Mouse (Mus musculus) heart, adult 2 months (tissue): ENCODE data around the gene Cldn7. TPM values are rescaled to one million over a fixed set of nuclear protein-coding genes. Genes with fewer than 3 reads are reported as not detected.

Experiments
- DNase-seq, 2 experiments: peaks; one replicate each; pipeline ENCODE4 v3.0.0; 2021
- H3K27ac ChIP-seq: fragments of 200-600 bp; 2 replicates; pipeline ENCODE4 v1.8.1; 2022
- H3K27me3 ChIP-seq: fragments of 200-500 bp; 2 replicates; pipeline ENCODE4 v1.6.1; 2012; ENCODE audit warnings: mild to moderate bottlenecking, low read length, inconsistent platforms, mixed read lengths; ENCODE audit not compliant: control insufficient read depth, insufficient read depth
- H3K36me3 ChIP-seq: fragments of 200-500 bp; 2 replicates; pipeline ENCODE4 v1.6.1; 2012; ENCODE audit warnings: low read length, inconsistent platforms; ENCODE audit not compliant: control insufficient read depth, insufficient read depth
- H3K4me1 ChIP-seq: fragments of 200-500 bp; 2 replicates; pipeline ENCODE4 v1.6.1; 2011; ENCODE audit warnings: low read length; ENCODE audit not compliant: control insufficient read depth, insufficient read depth
- H3K4me3 ChIP-seq: fragments of 200-600 bp; 2 replicates; pipeline ENCODE4 v1.8.1; 2022
- H3K79me2 ChIP-seq: fragments of 200-500 bp; replicated peaks from 2 replicates; pipeline ENCODE4 v1.6.1; 2012; ENCODE audit warnings: mild to moderate bottlenecking, inconsistent platforms, low read length, moderate library complexity, mixed read lengths; ENCODE audit not compliant: control insufficient read depth, insufficient read depth
- H3K9ac ChIP-seq: fragments of 200-500 bp; 2 replicates; pipeline ENCODE4 v1.6.1; 2012; ENCODE audit warnings: low read depth, mild to moderate bottlenecking, control low read depth, inconsistent platforms, low read length, mixed read lengths
- CTCF ChIP-seq: fragments of 200-600 bp; IDR thresholded peaks from 2 replicates; pipeline ENCODE4 v1.8.1; 2022; ENCODE audit warnings: antibody characterized with exemption, mild to moderate bottlenecking, moderate library complexity
- EP300 ChIP-seq: fragments of 200-500 bp; IDR thresholded peaks from 2 replicates; pipeline ENCODE4 v1.6.1; 2011; ENCODE audit warnings: low read depth, low read length, control low read depth; ENCODE audit not compliant: insufficient read depth
- POLR2A ChIP-seq: fragments of 200-500 bp; IDR thresholded peaks from 2 replicates; pipeline ENCODE4 v1.6.1; 2011; ENCODE audit warnings: mild to moderate bottlenecking, low read depth, low read length, control low read depth; ENCODE audit not compliant: insufficient read depth
- WGBS: fragments of 180-500 bp; shearing (Covaris S2); methylation state at CpG from one replicate; pipeline ENCODE4 v1.1.7; 2018; 5-methylcytosine and 5-hydroxymethylcytosine counted together
- intact Hi-C: fragments of 180-260 bp; cut with DNase I; formaldehyde crosslinking; loops from one replicate; pipeline ENCODE4 v1.15.1; 2025
- polyA plus RNA-seq: library from polyadenylated mRNA; depleted of rRNA; stranded (reverse); fragments of >200 nt; gene quantifications from 2 replicates; pipeline ENCODE4 v1.2.3, GENCODE M21; 2012
- total RNA-seq, 2 experiments: library from RNA; stranded (reverse); gene quantifications; 2 replicates each; pipeline ENCODE4 v1.2.3; 2021

Cldn7 gene
- total and polyA plus RNA-seq, 3 experiments, result 3.5 TPM; not detected in 2

DNA sequence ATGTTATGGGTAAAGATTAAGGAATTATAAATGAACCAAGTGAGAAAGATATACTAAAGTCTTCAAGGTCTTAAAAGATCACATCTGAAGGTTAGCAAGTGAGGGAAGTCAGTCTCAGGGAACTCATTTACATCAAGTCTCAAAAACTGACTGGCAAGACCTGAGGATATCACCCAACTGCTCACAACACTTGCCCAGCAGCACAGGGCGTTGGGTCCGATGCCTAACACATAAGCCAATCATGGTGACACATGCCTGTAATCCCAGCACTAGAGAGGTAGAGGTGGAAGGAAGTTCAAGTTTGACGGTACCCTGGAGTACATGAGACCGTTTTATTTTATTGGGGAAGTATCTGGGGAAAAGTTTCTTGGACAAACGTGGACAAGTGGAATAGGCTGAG is 46.5 kb upstream of the Cldn7 start:
- Histone ChIP-seq H3K36me3 (peaks cover 14% of the 10 kb centered on the region; the same call in 1 of the 2 replicates), H3K9ac (no peak overlapping the region), H3K27ac (no peak overlapping the region), H3K4me3 (no peak overlapping the region), H3K27me3 (no peaks in the 10 kb centered on the region), H3K79me2 (peaks cover 3% of the 10 kb centered on the region; the same call in 1 of the 2 replicates), H3K4me1 (peaks cover 13% of the 10 kb centered on the region)
- DNase-seq, result no peak
- intact Hi-C loops, result no loop called here
- 64% methylated on average over 5 of the region's 5 CpGs for whole genome bisulfite sequencing
- TF ChIP-seq EP300, result no peak

DNA sequence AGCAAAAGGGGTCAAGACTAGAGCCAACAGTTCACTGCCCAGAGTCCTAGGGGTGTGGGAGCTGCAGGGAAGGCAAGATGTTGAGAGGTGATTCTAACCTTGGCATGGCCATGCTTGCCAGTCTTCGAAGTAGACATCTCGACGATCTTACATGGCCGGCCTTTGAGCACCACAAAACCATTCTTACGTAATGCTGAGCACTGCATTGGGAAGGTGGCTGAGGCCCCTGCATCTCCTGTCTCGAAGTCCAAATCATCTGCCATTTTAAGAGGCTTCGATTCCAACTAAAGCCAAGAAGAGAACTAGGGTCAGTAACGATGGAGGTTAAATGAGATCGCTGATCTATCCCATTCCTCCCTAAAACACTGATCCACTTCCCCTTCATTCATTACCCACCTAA is 45.5 kb upstream of the Cldn7 start:
- H3K27ac ChIP-seq, result peak overlapping the region; percentile 96

DNA sequence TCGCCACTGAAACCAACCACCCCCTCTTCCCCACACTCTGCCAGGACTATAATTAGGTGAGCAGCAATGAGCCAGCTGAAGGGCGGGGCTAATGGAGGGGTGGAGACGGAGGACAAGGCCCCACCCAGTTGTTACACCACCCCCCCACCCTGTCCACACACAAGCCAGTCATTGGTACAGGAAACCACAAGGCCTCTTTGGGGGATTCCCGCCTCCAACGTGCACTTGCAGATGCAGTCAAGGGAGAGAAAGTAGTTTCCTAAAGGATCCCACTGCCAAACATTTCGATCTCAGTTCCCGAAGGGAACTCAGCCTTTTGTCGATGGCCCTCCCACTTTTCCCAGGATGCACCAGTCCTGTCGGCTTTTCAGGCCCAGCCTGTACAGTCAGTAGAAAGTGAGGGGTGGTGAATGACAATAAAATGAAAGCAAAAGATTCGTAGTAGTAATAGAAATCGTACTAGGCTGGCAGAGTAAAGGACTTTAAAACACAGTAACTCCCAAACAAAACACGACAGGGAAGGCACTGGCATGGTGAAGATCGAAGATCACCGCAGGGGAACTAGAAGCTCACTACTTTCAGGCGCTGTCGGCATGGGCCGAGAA is 44.8 kb upstream of the Cldn7 start:
- Histone ChIP-seq H3K27ac (peak overlapping the region; percentile 96), H3K9ac (peak overlapping the region; percentile 98), H3K79me2 (no peaks in the 10 kb centered on the region), H3K4me1 (peaks cover 8% of the 10 kb centered on the region), H3K4me3 (peak overlapping the region; percentile 71), H3K27me3 (no peaks in the 10 kb centered on the region), H3K36me3 (peaks cover 14% of the 10 kb centered on the region; the same call in 1 of the 2 replicates)
- peak; percentile 85 to 88 for DNase-seq
- no peak for TF ChIP-seq CTCF
- TF ChIP-seq POLR2A, result peak; percentile 58
- TF ChIP-seq EP300, result peak; percentile 62; the same call in 1 of the 2 replicates
- under 1% methylated on average over 17 of the region's 17 CpGs for WGBS
- intact Hi-C loops, result loop anchor here (2.0 to 5.0 kb wide), 3 partner anchors 39 to 161 kb away; partner anchors contain the start of genes Gabarap, Kctd11 and Polr2a

More for the DNA sequence above, 45.5 kb upstream of the Cldn7 start:
- no peaks in the 10 kb centered on the region for H3K27me3 ChIP-seq
- H3K4me1 ChIP-seq, result peaks cover 11% of the 10 kb centered on the region
- H3K4me3 ChIP-seq, result peak overlapping the region; percentile 71; the same call in 1 of the 2 replicates
- H3K9ac ChIP-seq, result no peak overlapping the region
- WGBS, result 65% methylated on average over 9 of the region's 9 CpGs
- TF ChIP-seq CTCF (no peak), POLR2A (no peak), EP300 (no peak)
- intact Hi-C loops, result no loop called here
- DNase-seq, result no peak
- H3K36me3 ChIP-seq, result peaks cover 14% of the 10 kb centered on the region; the same call in 1 of the 2 replicates
- H3K79me2 ChIP-seq, result peaks cover 3% of the 10 kb centered on the region; the same call in 1 of the 2 replicates

DNA sequence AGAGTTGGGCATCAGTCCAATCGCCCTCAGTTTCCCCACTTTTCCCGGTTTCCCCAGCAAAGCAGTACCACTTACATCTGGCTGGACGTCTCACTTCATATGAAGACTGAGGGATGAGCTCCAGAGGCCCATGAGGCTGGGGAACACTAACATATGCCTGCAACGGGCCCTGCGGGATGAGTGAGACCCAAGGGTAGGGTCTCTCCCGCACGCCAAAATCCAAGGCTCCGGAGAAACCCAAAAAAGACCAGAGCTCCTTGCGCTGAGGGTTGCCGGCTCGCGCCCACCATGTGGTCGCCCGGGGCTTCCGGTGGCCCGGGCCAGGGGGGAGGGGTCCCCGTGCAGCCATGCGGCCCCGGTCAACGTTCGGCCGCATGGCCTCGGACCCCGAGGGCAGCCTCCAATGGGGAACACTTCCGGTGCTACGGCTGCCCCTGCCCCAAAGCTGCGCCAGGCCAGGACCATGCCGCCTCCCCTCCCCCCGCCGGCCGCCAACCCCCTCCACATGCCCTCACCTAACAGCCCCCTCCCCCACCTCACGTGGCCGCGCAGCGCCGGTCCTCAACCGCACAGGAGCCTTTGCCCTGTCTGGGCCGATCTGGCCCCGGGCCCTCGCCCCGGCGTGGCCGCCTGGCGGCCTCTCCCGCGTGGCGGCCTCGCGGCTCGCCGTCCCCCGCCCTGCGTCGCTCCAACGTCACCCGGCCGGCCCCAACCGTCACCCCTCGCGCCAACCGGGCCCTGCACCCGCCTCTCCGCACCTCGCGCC is 44.1 kb upstream of the Cldn7 start:
- peak overlapping the region; percentile 98 for H3K9ac ChIP-seq
- peaks cover 6% of the 10 kb centered on the region for H3K4me1 ChIP-seq
- H3K27me3 ChIP-seq, result no peaks in the 10 kb centered on the region
- 1% methylated on average over 63 of the region's 65 CpGs for WGBS
- peaks cover 12% of the 10 kb centered on the region; the same call in 1 of the 2 replicates for H3K36me3 ChIP-seq
- intact Hi-C loops, result loop anchor here (2.0 to 5.0 kb wide), 3 partner anchors 40 to 162 kb away; partner anchors contain the start of genes Gabarap, Kctd11 and Polr2a
- peak overlapping the region; percentile 96 for H3K27ac ChIP-seq
- no peak for TF ChIP-seq POLR2A
- no peak for TF ChIP-seq CTCF
- no peak for TF ChIP-seq EP300
- no peaks in the 10 kb centered on the region for H3K79me2 ChIP-seq
- peak overlapping the region; percentile 71 for H3K4me3 ChIP-seq
- DNase-seq, result peak; percentile 54 to 57

DNA sequence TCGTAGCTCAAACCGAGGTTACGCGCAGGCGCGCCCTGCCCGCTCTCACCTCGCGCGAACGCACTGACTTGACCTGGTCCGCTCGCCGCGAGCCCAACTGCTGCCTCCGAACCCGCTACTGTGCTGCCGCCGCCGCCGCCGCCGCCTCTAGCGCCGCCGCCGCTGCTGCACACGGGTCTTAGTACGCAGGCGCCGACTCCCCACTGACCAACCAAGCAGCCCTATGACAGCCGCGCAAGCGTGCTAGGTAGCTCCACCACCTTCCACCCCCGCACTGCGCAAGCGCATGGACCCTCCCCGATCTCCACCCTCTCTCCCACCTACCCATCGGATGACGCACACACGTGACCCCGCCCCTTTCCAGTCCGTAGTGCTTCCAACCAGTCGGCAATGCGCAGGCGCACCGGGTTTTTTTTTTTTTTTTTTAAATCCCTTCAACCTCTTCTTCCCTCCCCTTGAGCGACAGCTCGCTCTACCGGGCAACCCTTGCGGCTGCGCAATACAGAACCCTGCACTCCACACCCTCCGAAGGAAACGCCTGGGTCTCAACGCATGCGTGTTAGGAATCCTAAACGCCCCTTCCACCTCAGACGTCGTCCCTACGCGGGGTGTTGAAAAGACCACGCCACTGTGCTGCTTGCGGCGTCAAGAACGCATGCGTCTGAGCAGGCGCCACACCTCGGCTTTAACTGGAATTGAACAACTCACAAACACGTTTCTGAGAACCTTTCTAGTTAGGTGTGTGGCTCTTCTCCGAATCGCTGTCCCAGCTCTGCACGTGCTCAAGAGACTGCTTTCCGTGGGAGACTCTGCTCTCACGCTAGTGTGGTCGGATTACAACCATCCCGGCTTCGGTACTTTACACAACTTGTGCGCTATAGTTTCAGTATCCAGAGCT is 43.2 kb upstream of the Cldn7 start, which contains the start of gene Eif5a:
Gene Eif5a, minus strand, starts transcription at position 845 of the 898 bp plus-strand sequence.
- H3K9ac ChIP-seq, result peak within 1 kb of the TSS; percentile 98
- H3K36me3 ChIP-seq, result peaks cover 12% of the 10 kb centered on the region; the same call in 1 of the 2 replicates
- H3K79me2 ChIP-seq, result no peaks in the 10 kb centered on the region
- WGBS, result under 1% methylated on average over 78 of the region's 78 CpGs
- TF ChIP-seq EP300 (peak; percentile 94), POLR2A (peak; percentile 99), CTCF (peak; percentile 81)
- peak within 1 kb of the TSS; percentile 71 for H3K4me3 ChIP-seq
- peak within 1 kb of the TSS; percentile 97 for H3K27ac ChIP-seq
- intact Hi-C loops, result loop anchor here (2.0 to 5.0 kb wide), 3 partner anchors 41 to 163 kb away; partner anchors contain the start of genes Gabarap, Kctd11 and Polr2a
- DNase-seq, result peak; percentile 100
- H3K27me3 ChIP-seq, result no peaks in the 10 kb centered on the region
- peaks cover 6% of the 10 kb centered on the region for H3K4me1 ChIP-seq
